Mouse (Mus musculus): ENCODE results near the gene Osbp2. TPM values are rescaled to one million over a fixed set of nuclear protein-coding genes. Genes with fewer than 3 reads are reported as not detected.

The Osbp2 gene
- polyA plus RNA-seq, 1 experiment from 2014 or later: 21.2 TPM

DNA sequence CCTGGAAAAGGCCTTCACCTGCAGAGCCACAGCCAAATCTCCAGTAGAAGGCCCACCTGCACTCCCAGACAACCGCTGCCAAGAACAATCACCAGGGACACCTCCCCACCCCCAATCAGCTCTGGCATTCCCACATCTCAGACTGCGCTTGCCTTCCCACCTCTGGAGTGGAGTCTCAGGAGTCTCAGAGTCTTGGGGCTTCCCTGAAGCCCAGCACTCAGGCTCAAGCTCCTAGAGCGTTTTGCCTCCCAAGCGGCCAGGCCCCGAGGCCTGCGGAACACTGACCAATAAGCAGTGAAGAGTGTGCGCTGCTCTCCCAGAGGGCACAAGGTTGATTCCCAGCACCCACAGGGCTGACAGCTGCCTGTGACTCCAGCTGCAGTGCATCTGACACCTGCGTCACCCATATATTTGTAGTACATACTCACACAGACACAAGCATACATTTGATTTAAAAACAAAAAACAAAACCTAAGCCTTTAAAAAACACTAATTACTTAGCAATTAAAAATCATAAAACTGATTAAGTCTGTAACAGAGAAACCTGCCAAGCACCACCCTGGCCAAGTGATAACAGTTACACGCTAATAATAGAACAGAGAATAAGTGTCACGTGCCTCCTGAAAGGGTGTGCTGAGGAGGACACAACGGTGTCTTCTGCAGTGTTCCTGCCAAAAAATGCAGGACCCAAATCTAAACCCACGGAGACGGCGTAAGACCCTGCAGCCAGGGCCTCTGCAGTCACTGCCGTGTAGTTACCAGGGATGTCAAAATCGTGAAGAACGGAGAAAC lies 19.6 kb downstream of the Osbp2 start:
- Histone ChIP-seq H3K4me3 (replicated peaks; ENCODE audit: low read depth, low read length) (no peak overlapping the region), H3K9me3 (ENCODE audit: control insufficient read depth, low read length) (no peaks in the 10 kb centered on the region), H3K4me2 (ENCODE audit: low read length) (no peak overlapping the region), H3K27ac (replicated peaks; ENCODE audit: low read depth, low read length) (no peak overlapping the region), H3K9ac (replicated peaks; ENCODE audit: low read length) (no peak overlapping the region), H3K36me3 (ENCODE audit: control insufficient read depth, insufficient read depth, low read length) (no peaks in the 10 kb centered on the region), H3K27me3 (ENCODE audit: control insufficient read depth, insufficient read depth, low read length) (no peaks in the 10 kb centered on the region), H3K4me1 (ENCODE audit: control insufficient read depth, insufficient read depth, low read length) (no peaks in the 10 kb centered on the region)
- 82% methylated on average over 17 of the region's 17 CpGs for WGBS
- ATAC-seq (ENCODE audit: low FRiP score, low TSS enrichment): no peak
- DNase-seq: no peak

GRCm38 (mm10) chr11:3835271-3835670 lies 28.4 kb downstream of the Osbp2 start:
- Histone ChIP-seq H3K9me3 (ENCODE audit: control insufficient read depth, low read length) (no peaks in the 10 kb centered on the region), H3K4me1 (ENCODE audit: control insufficient read depth, insufficient read depth, low read length) (no peaks in the 10 kb centered on the region), H3K36me3 (ENCODE audit: control insufficient read depth, insufficient read depth, low read length) (no peaks in the 10 kb centered on the region), H3K27me3 (ENCODE audit: control insufficient read depth, insufficient read depth, low read length) (no peaks in the 10 kb centered on the region), H3K4me2 (ENCODE audit: low read length) (no peak overlapping the region), H3K4me3 (replicated peaks; ENCODE audit: low read depth, low read length) (no peak overlapping the region), H3K27ac (replicated peaks; ENCODE audit: low read depth, low read length) (no peak overlapping the region), H3K9ac (replicated peaks; ENCODE audit: low read length) (no peak overlapping the region)
- DNase-seq: no peak
- 74% methylated on average over 4 of the region's 4 CpGs for WGBS
- ATAC-seq (ENCODE audit: low FRiP score, low TSS enrichment): no peak

GRCm38 (mm10) chr11:3834421-3835098 lies 29.1 kb downstream of the Osbp2 start:
- peak; percentile 34 for DNase-seq
- H3K27ac ChIP-seq (replicated peaks; ENCODE audit: low read depth, low read length): no peak overlapping the region
- no peaks in the 10 kb centered on the region for H3K36me3 ChIP-seq (ENCODE audit: control insufficient read depth, insufficient read depth, low read length)
- H3K9me3 ChIP-seq (ENCODE audit: control insufficient read depth, low read length): no peaks in the 10 kb centered on the region
- H3K9ac ChIP-seq (replicated peaks; ENCODE audit: low read length): no peak overlapping the region
- 45% methylated on average over 13 of the region's 13 CpGs for WGBS
- no peaks in the 10 kb centered on the region for H3K4me1 ChIP-seq (ENCODE audit: control insufficient read depth, insufficient read depth, low read length)
- no peak overlapping the region for H3K4me3 ChIP-seq (replicated peaks; ENCODE audit: low read depth, low read length)
- no peaks in the 10 kb centered on the region for H3K27me3 ChIP-seq (ENCODE audit: control insufficient read depth, insufficient read depth, low read length)
- no peak overlapping the region for H3K4me2 ChIP-seq (ENCODE audit: low read length)
- ATAC-seq (ENCODE audit: low FRiP score, low TSS enrichment): no peak

DNA sequence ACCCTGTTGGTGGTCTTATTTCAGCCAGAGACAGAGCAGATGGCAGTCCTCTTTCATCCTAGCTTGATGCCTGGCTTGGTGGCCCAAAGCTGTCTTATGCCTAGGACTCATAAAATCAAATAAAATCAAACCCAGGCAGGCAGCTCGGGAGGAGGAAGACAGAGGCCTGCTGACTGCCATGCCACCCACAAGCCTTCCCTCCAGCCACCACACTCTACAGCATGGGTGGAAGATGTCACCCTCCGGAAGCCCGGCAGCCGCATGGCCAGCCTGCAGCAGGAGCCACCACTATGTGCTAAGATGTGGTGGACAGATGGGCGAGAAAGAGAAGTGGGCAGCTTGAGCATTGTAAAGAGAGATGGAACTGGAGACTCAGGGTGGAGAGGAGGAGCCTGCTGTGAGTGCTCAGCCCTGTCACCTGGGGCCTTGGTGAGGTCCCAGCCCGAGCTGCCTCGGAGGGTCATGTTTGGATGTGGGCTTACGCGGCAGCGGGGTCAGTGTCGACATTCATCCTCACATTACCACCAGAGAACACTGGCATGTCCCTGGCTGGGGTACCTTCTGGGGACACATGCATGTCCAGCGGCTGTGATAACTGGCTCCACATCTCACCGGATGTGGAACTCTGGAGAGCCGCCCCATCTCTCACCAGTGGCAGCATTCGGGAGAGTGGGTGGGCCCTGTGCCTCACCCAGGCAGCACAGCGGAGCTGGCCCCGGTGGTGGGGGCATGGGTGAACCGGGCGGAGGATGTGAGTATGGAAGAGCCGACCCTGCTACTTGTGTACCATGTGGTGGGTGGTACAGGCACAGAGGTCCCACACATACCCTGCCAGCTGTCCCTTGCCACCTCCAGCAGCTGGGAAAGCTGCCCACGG lies 29.9 kb downstream of the Osbp2 start:
- Histone ChIP-seq H3K9ac (replicated peaks; ENCODE audit: low read length) (no peak overlapping the region), H3K4me2 (ENCODE audit: low read length) (no peak overlapping the region), H3K4me1 (ENCODE audit: control insufficient read depth, insufficient read depth, low read length) (no peaks in the 10 kb centered on the region), H3K4me3 (replicated peaks; ENCODE audit: low read depth, low read length) (no peak overlapping the region), H3K9me3 (ENCODE audit: control insufficient read depth, low read length) (no peaks in the 10 kb centered on the region), H3K36me3 (ENCODE audit: control insufficient read depth, insufficient read depth, low read length) (no peaks in the 10 kb centered on the region), H3K27me3 (ENCODE audit: control insufficient read depth, insufficient read depth, low read length) (no peaks in the 10 kb centered on the region), H3K27ac (replicated peaks; ENCODE audit: low read depth, low read length) (no peak overlapping the region)
- ATAC-seq (ENCODE audit: low FRiP score, low TSS enrichment) (no peak), DNase-seq (no peak)
- 38% methylated on average over 21 of the region's 21 CpGs for WGBS

DNA sequence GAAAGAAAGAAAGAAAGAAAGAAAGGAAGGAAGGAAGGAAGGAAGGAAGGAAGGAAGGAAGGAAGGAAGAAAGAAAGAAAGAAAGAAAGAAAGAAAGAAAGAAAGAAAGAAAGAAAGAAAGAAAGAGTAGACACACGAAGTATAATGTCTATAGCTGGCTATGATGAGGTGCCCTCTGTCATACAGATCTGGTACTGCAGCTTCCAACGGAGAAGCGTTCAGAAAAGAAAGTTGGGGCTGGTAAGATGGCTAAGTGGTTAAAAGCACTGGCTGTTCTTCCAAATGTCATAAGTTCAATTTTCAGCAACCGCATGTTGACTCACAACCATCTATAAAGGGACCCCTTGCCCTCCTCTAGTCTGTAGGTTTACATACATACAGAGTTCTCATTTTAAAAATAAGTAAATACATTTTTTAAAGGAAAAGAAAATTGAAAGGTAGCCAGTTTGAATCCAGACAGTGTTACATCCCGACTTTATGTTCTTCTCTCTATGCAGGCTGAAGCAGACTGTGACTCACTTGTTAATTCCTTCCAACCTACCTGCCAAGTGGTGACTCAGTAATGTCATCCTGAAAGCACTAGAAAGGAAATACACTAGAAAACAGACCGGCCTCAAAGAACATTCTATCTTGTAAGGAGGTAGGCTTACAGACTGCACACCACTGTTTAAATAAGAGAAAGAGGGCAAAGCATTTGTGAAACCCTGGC lies 31.4 kb downstream of the Osbp2 start:
- WGBS: 54% methylated on average over 6 of the region's 6 CpGs
- Histone ChIP-seq H3K27ac (replicated peaks; ENCODE audit: low read depth, low read length) (no peak overlapping the region), H3K36me3 (ENCODE audit: control insufficient read depth, insufficient read depth, low read length) (no peaks in the 10 kb centered on the region), H3K9me3 (ENCODE audit: control insufficient read depth, low read length) (no peaks in the 10 kb centered on the region), H3K9ac (replicated peaks; ENCODE audit: low read length) (no peak overlapping the region), H3K27me3 (ENCODE audit: control insufficient read depth, insufficient read depth, low read length) (no peaks in the 10 kb centered on the region), H3K4me1 (ENCODE audit: control insufficient read depth, insufficient read depth, low read length) (no peaks in the 10 kb centered on the region), H3K4me3 (replicated peaks; ENCODE audit: low read depth, low read length) (no peak overlapping the region), H3K4me2 (ENCODE audit: low read length) (no peak overlapping the region)
- ATAC-seq (ENCODE audit: low FRiP score, low TSS enrichment) (no peak), DNase-seq (peak; percentile 66)

- H3K9me3 ChIP-seq (ENCODE audit: control insufficient read depth, low read length): no peaks in the 10 kb centered on the region
- no peaks in the 10 kb centered on the region for H3K36me3 ChIP-seq (ENCODE audit: control insufficient read depth, insufficient read depth, low read length)
- no peak overlapping the region for H3K4me2 ChIP-seq (ENCODE audit: low read length)
- H3K4me1 ChIP-seq (ENCODE audit: control insufficient read depth, insufficient read depth, low read length): no peaks in the 10 kb centered on the region
- H3K9ac ChIP-seq (replicated peaks; ENCODE audit: low read length): no peak overlapping the region
- no peak for ATAC-seq (ENCODE audit: low FRiP score, low TSS enrichment)
- H3K27me3 ChIP-seq (ENCODE audit: control insufficient read depth, insufficient read depth, low read length): no peaks in the 10 kb centered on the region
- no peak for DNase-seq
- WGBS: 91% methylated on average over 5 of the region's 5 CpGs
- H3K4me3 ChIP-seq (replicated peaks; ENCODE audit: low read depth, low read length): no peak overlapping the region
- H3K27ac ChIP-seq (replicated peaks; ENCODE audit: low read depth, low read length): no peak overlapping the region
Measured at GRCm38 (mm10) chr11:3829736-3830135, 34.0 kb downstream of the Osbp2 start.

DNA sequence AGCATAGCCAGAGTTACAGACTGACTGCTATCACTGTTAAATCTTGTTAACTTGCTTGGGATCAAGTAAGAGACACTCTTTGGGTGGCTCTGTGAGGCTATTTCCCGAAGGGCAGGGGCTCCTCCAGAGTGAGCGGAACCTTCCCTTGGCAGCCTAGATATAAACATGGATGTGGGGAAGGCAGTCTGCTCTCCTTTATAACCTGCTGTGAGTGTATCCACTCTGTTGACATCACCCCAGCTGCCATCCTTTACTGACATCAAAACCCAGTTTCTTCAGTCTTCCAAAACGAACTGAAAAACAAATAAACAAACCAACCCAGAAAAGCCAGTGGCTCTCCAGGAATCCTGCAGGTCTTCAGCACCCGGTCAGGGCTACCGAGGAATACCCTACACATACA lies 39.6 kb downstream of the Osbp2 start:
- H3K9ac ChIP-seq (replicated peaks; ENCODE audit: low read length): no peak overlapping the region
- no peak overlapping the region for H3K4me2 ChIP-seq (ENCODE audit: low read length)
- no peaks in the 10 kb centered on the region for H3K27me3 ChIP-seq (ENCODE audit: control insufficient read depth, insufficient read depth, low read length)
- no peaks in the 10 kb centered on the region for H3K36me3 ChIP-seq (ENCODE audit: control insufficient read depth, insufficient read depth, low read length)
- WGBS: 86% methylated on average over 5 of the region's 5 CpGs
- no peaks in the 10 kb centered on the region for H3K9me3 ChIP-seq (ENCODE audit: control insufficient read depth, low read length)
- H3K4me3 ChIP-seq (replicated peaks; ENCODE audit: low read depth, low read length): no peak overlapping the region
- DNase-seq (no peak), ATAC-seq (ENCODE audit: low FRiP score, low TSS enrichment) (no peak)
- no peaks in the 10 kb centered on the region for H3K4me1 ChIP-seq (ENCODE audit: control insufficient read depth, insufficient read depth, low read length)
- no peak overlapping the region for H3K27ac ChIP-seq (replicated peaks; ENCODE audit: low read depth, low read length)

GRCm38 (mm10) chr11:3823378-3823777 lies 40.3 kb downstream of the Osbp2 start:
- DNase-seq (no peak), ATAC-seq (ENCODE audit: low FRiP score, low TSS enrichment) (no peak)
- no peak overlapping the region for H3K27ac ChIP-seq (replicated peaks; ENCODE audit: low read depth, low read length)
- WGBS: 64% methylated on average over 2 of the region's 2 CpGs
- no peaks in the 10 kb centered on the region for H3K36me3 ChIP-seq (ENCODE audit: control insufficient read depth, insufficient read depth, low read length)
- no peak overlapping the region for H3K9ac ChIP-seq (replicated peaks; ENCODE audit: low read length)
- no peak overlapping the region for H3K4me2 ChIP-seq (ENCODE audit: low read length)
- no peaks in the 10 kb centered on the region for H3K27me3 ChIP-seq (ENCODE audit: control insufficient read depth, insufficient read depth, low read length)
- H3K4me1 ChIP-seq (ENCODE audit: control insufficient read depth, insufficient read depth, low read length): no peaks in the 10 kb centered on the region
- no peaks in the 10 kb centered on the region for H3K9me3 ChIP-seq (ENCODE audit: control insufficient read depth, low read length)
- H3K4me3 ChIP-seq (replicated peaks; ENCODE audit: low read depth, low read length): no peak overlapping the region

All from midbrain, embryonic 14.5 days (tissue).